Mouse (Mus musculus): ENCODE measurements at regions not wholly inside any gene's neighbourhood (a gene's known extent, or its start where the extent isn't known, plus 50 kb on each side); places are given as distances from the start of the nearest gene placed in this dataset.
"Not testable (repeated sequence)": the region's sequence is repeated elsewhere in the genome, so short reads cannot be mapped to it uniquely, and the experiment has no call there.

- no peak for DNase-seq
Measured at GRCm38 (mm10) chr2:72616412-72616811, 140.5 kb downstream of the Cdca7 start.

- DNase-seq: no peak
Measured at GRCm38 (mm10) chr2:72619446-72619845, 143.5 kb downstream of the Cdca7 start.

- no peak for DNase-seq
Measured at GRCm38 (mm10) chr2:72620182-72620652, 144.3 kb downstream of the Cdca7 start.

GRCm38 (mm10) chr2:72627915-72628314 is 152.0 kb downstream of the Cdca7 start:
- DNase-seq: peak; percentile 24

- DNase-seq: no peak
Measured at GRCm38 (mm10) chr2:72628626-72629470, 152.9 kb downstream of the Cdca7 start.

- DNase-seq: no peak
Measured at GRCm38 (mm10) chr2:72629691-72630461, 153.9 kb downstream of the Cdca7 start.

- DNase-seq: no peak
Measured at GRCm38 (mm10) chr2:72637881-72638620, 162.1 kb downstream of the Cdca7 start.

GRCm38 (mm10) chr2:72639022-72639421 is 163.1 kb downstream of the Cdca7 start:
- no peak for DNase-seq

- no peak for DNase-seq
Measured at GRCm38 (mm10) chr2:72641228-72641627, 165.3 kb downstream of the Cdca7 start.

- no peak for DNase-seq
Measured at GRCm38 (mm10) chr2:72644151-72644843, 168.3 kb downstream of the Cdca7 start.

- DNase-seq: no peak
Measured at GRCm38 (mm10) chr2:72647642-72648041, 171.7 kb downstream of the Cdca7 start.

- DNase-seq: no peak
Measured at GRCm38 (mm10) chr2:72648294-72648693, 172.3 kb downstream of the Cdca7 start.

GRCm38 (mm10) chr2:72655864-72656263 is 179.9 kb downstream of the Cdca7 start:
- peak; percentile 8 for DNase-seq

GRCm38 (mm10) chr2:72657101-72657920 is 181.4 kb downstream of the Cdca7 start:
- no peak for DNase-seq

- no peak for DNase-seq
Measured at GRCm38 (mm10) chr2:72662396-72662795, 186.4 kb downstream of the Cdca7 start.

GRCm38 (mm10) chr2:72662979-72663780 is 187.2 kb downstream of the Cdca7 start:
- DNase-seq: no peak

GRCm38 (mm10) chr2:72667396-72667795 is 191.4 kb downstream of the Cdca7 start:
- not testable (repeated sequence) for DNase-seq

- DNase-seq: no peak
Measured at GRCm38 (mm10) chr2:72672908-72673901, 197.2 kb downstream of the Cdca7 start.

GRCm38 (mm10) chr2:72674229-72674628 is 198.3 kb downstream of the Cdca7 start:
- no peak for DNase-seq
